Mouse (Mus musculus): Measurements from ENCODE around the gene Rasgrp3.
A peak's percentile ranks its signal among the peaks of the same experiment; 100 is the strongest.

Gene Rasgrp3

DNA sequence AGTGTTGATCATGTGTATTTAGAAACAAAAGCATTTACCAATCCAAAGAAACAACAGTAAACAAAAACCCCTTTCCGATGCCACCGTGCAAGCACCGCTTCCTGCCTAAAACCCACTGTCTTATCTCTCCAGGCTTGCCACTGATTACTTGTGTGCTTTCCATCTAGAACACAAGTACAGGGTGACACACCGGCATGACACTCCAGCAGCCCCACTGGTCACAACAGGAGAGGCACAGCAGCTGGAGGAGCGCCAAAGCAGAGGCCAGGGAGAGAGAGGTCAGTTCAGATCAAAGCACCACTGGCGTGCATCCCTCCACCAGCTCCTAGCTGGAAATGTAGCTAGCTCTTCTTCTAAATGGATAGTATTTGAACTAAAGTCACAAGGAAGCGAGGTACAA, 108.6 kb downstream of the Rasgrp3 start:
- DNase-seq, result no peak

DNA sequence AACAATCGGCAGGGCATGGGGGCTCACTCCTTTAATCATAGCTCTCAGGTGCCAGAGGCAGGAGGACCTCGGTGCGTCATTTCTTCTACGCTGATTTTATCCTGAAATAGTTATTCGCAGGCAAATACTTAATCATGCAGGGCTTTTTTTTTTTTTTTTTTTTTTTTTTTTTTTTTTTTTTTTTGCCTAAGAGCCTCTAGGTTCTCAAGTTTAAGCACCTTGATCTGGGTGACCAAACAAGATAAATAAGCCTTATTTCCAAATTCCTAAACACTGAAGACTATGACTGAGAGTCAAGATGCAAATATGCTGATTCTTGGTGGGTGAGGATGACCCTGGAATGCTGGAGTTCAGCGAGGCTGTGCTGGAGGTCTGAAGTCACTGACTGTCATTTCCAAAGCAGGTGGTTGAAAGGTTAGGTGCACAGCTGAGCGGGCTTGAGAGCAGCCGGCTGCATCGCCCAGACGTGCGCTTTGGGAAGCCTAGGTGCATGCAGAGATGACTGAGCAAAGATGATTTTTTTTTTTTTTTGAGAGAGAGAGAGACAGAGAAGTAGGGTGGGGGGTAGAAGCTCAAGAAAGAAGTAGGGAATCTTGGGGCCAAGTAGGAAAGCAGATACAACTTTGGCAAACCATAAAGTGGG, 115.2 kb downstream of the Rasgrp3 start:
- DNase-seq, result no peak

DNA sequence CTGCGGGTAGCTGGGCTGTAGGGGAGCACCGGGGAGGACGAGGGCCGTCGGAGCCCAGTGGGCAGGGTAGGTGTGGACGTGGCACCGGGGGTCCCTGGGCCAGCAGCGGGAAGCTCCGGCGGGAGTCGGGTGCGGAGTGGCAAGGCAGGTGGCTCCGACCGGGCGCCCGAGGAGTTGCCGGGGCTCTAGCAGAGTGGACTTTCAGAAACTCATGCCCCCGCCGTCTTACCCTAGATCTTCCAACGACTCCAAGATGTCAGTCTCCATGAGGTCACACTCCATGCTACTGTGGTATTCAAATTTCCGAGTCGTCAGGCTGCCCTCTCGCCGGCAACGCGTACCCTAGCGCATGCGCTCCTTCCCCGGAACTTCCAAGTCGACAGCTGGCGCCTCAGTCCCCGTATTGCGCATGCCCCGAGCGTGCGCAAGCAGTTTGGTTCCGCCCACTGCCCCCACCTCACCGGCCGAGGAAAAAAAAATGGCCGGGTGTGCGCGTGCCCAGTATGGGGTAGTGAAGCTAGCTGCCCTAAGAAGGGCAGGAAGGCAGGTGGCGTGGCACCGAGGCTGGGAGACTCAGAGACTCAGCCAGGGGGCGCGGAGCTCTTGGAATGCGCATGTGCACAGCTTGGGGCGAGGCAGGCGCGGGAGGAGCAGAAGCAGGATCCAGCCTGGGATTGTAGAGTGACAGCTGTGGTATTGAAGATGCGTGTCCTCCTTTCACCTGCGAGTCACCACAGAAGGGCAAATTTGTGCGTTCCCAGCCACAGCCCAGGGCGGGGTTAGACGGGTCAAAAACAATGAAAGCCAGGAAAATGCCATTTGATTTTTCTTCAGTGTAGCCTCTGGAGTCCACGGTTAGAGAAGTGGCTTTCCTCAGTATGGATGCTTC, 116.1 kb downstream of the Rasgrp3 start, which contains the start of gene Fam98a:
Fam98a (minus strand) TSS at position 435 of the 889 bp plus-strand sequence.
- peak; percentile 97 for DNase-seq

DNA sequence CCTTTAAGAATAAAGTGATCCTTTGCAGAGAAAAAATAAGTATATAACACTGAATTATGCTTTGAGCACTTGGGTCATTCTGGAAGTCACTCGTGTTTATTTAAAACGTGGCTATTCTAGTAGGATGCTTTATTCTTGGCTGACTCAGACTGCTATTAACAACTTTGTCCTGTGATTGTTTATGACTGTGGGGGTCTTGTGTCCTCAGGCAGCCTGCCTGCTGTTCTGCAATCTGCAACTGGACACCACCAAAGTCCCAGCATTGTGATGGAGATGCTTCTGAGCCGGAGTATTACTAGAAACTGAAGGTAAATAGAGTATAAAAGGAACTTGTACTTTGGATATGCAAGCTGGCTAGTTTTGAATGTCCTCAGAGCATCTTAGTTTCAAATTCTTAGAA, 121.3 kb downstream of the Rasgrp3 start:
- DNase-seq, result no peak

DNA sequence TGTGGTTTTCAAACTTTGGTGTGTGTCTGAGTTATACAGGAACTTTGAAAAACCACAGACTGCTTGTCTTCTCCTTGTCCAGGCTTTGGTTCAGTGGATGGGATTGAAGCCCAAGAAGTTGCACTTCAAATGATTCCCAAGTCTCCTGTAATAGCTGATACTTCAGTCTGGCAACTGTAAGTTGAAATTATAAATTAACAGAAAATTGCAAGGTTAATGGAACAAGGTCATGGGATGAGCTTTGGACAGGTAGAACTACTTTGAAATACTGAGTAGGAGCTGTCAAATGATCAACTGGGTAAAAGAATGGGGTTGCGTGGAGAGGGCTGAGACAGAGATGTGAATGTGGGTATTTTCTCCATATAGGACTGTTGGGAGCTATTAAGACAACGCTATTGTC, 122.3 kb downstream of the Rasgrp3 start:
- no peak for DNase-seq

DNA sequence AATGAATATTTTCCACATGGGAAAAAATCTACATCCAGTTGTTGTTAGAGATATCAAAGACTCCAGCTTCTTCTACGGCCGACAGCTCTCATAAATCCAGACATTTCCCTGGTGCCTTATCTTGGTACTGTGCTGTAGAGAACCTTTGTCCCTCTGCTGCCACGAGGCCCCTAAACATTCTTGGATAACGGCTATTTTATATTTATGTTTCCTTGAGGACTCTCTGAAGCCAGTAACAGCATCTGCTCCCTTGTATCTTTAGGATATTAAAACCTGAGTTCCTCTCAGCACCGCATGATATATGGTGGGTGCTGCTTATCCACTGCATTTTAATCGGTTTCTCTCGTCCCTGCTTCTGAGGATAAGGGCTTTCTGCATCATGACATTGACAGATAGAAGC, 139.9 kb downstream of the Rasgrp3 start:
- no peak for DNase-seq
